Mouse (Mus musculus) G1E (cell line): ENCODE results near the gene Gm20422. TPM values are rescaled to one million over a fixed set of nuclear protein-coding genes. Genes with fewer than 3 reads are reported as not detected.

Source experiments
- ATAC-seq: 2 replicates; pipeline ENCODE4 v1.8.0; 2016; ENCODE audit warnings: mild to moderate bottlenecking; ENCODE audit not compliant: insufficient number of reproducible peaks, poor library complexity, low FRiP score, severe bottlenecking; ENCODE audit errors: extremely low read depth
- DNase-seq: peaks from one replicate; pipeline ENCODE4 v3.0.0; 2012; ENCODE audit warnings: low spot score
- H3K27me3 ChIP-seq: 2 replicates; pipeline ENCODE4 v1.6.1; 2012; ENCODE audit warnings: mild to moderate bottlenecking, low read length, inconsistent platforms; ENCODE audit not compliant: insufficient read depth
- H3K36me3 ChIP-seq: replicated peaks from 2 replicates; pipeline ENCODE3; 2012; ENCODE audit warnings: mild to moderate bottlenecking, inconsistent platforms
- H3K4me1 ChIP-seq: 2 replicates; pipeline ENCODE4 v1.6.1; 2012; ENCODE audit warnings: low read depth, low read length, inconsistent platforms, mixed read lengths; ENCODE audit not compliant: insufficient read depth
- H3K4me3 ChIP-seq: 2 replicates; pipeline ENCODE4 v1.5.1; 2012; ENCODE audit warnings: low read depth, mild to moderate bottlenecking, inconsistent platforms, low read length, moderate library complexity, mixed read lengths
- H3K9me3 ChIP-seq: replicated peaks from 2 replicates; pipeline ENCODE4 v1.6.1; 2012; ENCODE audit warnings: inconsistent platforms
- CTCF ChIP-seq: IDR thresholded peaks from 2 replicates; pipeline ENCODE4 v1.5.1; 2012; ENCODE audit warnings: low read depth, low read length, inconsistent platforms, mixed read lengths
- GATA1 ChIP-seq: IDR thresholded peaks from 2 replicates; pipeline ENCODE4 v1.6.1; 2012; ENCODE audit warnings: borderline replicate concordance, low read length, inconsistent platforms, mixed read lengths
- GATA2 ChIP-seq: IDR thresholded peaks from 2 replicates; pipeline ENCODE4 v1.6.1; 2012; ENCODE audit warnings: low read depth, low read length, inconsistent platforms, borderline replicate concordance
- POLR2AphosphoS5 ChIP-seq: IDR thresholded peaks from 2 replicates; pipeline ENCODE4 v1.6.1; 2012; ENCODE audit warnings: low read depth, low read length, inconsistent platforms; ENCODE audit not compliant: insufficient replicate concordance
- TAL1 ChIP-seq: conservative IDR thresholded peaks from 2 replicates; pipeline ENCODE4 v1.6.1; 2012; ENCODE audit warnings: low read depth, low read length, inconsistent platforms, mixed read lengths
- polyA plus RNA-seq: library from polyadenylated mRNA; stranded (reverse); fragments of >175 nt; gene quantifications from 2 replicates; pipeline ENCODE4 v1.2.3, GENCODE M21; 2012
- total RNA-seq, 2 experiments: library from RNA; stranded (forward) in 1 of 2; stranded (reverse) in 1 of 2; fragments of 200-1000 nt in 1 of 2; fragments of >200 nt in 1 of 2; fragmentation: Nextera tagmentation in 1 of 2; gene quantifications; 2 replicates each; pipeline ENCODE4 v1.2.3; 2014 to 2017

Gene Gm20422
- total and polyA plus RNA-seq, 3 experiments = 0.38 to 1.4 TPM; not detected in 1

- Histone ChIP-seq H3K4me3 (no peak overlapping the region), H3K36me3 (peaks cover 98% of the 10 kb centered on the region), H3K27me3 (no peaks in the 10 kb centered on the region), H3K4me1 (peaks cover 41% of the 10 kb centered on the region), H3K9me3 (no peaks in the 10 kb centered on the region)
- TF ChIP-seq GATA2 (no peak), POLR2AphosphoS5 (no peak)
- ATAC-seq (no peak), DNase-seq (no peak)
Measured at GRCm38 (mm10) chr8:69803366-69803765, 28.7 kb upstream of the Gm20422 start.

GRCm38 (mm10) chr8:69802216-69802615 is 27.5 kb upstream of the Gm20422 start:
- TF ChIP-seq TAL1 (no peak), POLR2AphosphoS5 (no peak), CTCF (no peak), GATA1 (no peak), GATA2 (no peak)
- Histone ChIP-seq H3K9me3 (no peaks in the 10 kb centered on the region), H3K4me1 (peaks cover 32% of the 10 kb centered on the region), H3K4me3 (no peak overlapping the region), H3K27me3 (no peaks in the 10 kb centered on the region), H3K36me3 (peaks cover 98% of the 10 kb centered on the region)
- DNase-seq (no peak), ATAC-seq (no peak)

- Histone ChIP-seq H3K4me1 (peaks cover 32% of the 10 kb centered on the region), H3K4me3 (no peak overlapping the region), H3K36me3 (peaks cover 98% of the 10 kb centered on the region), H3K27me3 (no peaks in the 10 kb centered on the region), H3K9me3 (no peaks in the 10 kb centered on the region)
- TF ChIP-seq GATA2 = no peak
- TF ChIP-seq TAL1 = no peak
- no peak for TF ChIP-seq POLR2AphosphoS5
- TF ChIP-seq CTCF = no peak
- TF ChIP-seq GATA1 = no peak
- no peak for DNase-seq
- ATAC-seq = no peak
Measured at GRCm38 (mm10) chr8:69801796-69802195, 27.1 kb upstream of the Gm20422 start.

GRCm38 (mm10) chr8:69799946-69800345 is 25.3 kb upstream of the Gm20422 start:
- Histone ChIP-seq H3K4me3 (no peak overlapping the region), H3K36me3 (peaks cover 98% of the 10 kb centered on the region), H3K4me1 (peaks cover 14% of the 10 kb centered on the region), H3K27me3 (no peaks in the 10 kb centered on the region), H3K9me3 (no peaks in the 10 kb centered on the region)
- ATAC-seq (no peak), DNase-seq (no peak)
- TF ChIP-seq GATA1 (no peak), CTCF (no peak), TAL1 (no peak), GATA2 (no peak), POLR2AphosphoS5 (no peak)

- Histone ChIP-seq H3K36me3 (peaks cover 98% of the 10 kb centered on the region), H3K9me3 (no peaks in the 10 kb centered on the region), H3K27me3 (no peaks in the 10 kb centered on the region), H3K4me1 (peaks cover 15% of the 10 kb centered on the region), H3K4me3 (no peak overlapping the region)
- TF ChIP-seq CTCF (no peak), POLR2AphosphoS5 (no peak)
- ATAC-seq = no peak
- DNase-seq = no peak
Measured at GRCm38 (mm10) chr8:69799261-69799660, 24.6 kb upstream of the Gm20422 start.

- Histone ChIP-seq H3K9me3 (no peaks in the 10 kb centered on the region), H3K4me1 (peaks cover 26% of the 10 kb centered on the region), H3K27me3 (no peaks in the 10 kb centered on the region), H3K36me3 (peaks cover 98% of the 10 kb centered on the region), H3K4me3 (no peak overlapping the region)
- TF ChIP-seq CTCF (no peak), TAL1 (no peak), GATA2 (no peak), POLR2AphosphoS5 (no peak), GATA1 (no peak)
- DNase-seq = no peak
- no peak for ATAC-seq
Measured at GRCm38 (mm10) chr8:69797661-69798060, 23.0 kb upstream of the Gm20422 start.

- no peak for TF ChIP-seq CTCF
- TF ChIP-seq GATA1 = no peak
- TF ChIP-seq TAL1 = no peak
- no peak for TF ChIP-seq GATA2
- no peak for TF ChIP-seq POLR2AphosphoS5
- H3K27me3 ChIP-seq = no peaks in the 10 kb centered on the region
- H3K4me1 ChIP-seq = peaks cover 33% of the 10 kb centered on the region
- H3K36me3 ChIP-seq = peaks cover 96% of the 10 kb centered on the region
- DNase-seq = no peak
- ATAC-seq = no peak
- no peak overlapping the region for H3K4me3 ChIP-seq
- H3K9me3 ChIP-seq = no peaks in the 10 kb centered on the region
Measured at GRCm38 (mm10) chr8:69796721-69797345, 22.1 kb upstream of the Gm20422 start.
